Mouse (Mus musculus) liver, embryonic 11.5 days (tissue): Measurements from ENCODE around the gene Thsd4. TPM values are rescaled to one million over a fixed set of nuclear protein-coding genes. Genes with fewer than 3 reads are reported as not detected.
"Not testable (repeated sequence)": the region's sequence is repeated elsewhere in the genome, so short reads cannot be mapped to it uniquely, and the experiment has no call there.

Source experiments
- ATAC-seq: fragments of 200-750 bp; cut with Nextera tagmentation; replicated peaks from 2 replicates; pipeline ENCODE4 v1.8.0; 2017; ENCODE audit warnings: moderate number of reproducible peaks, mild to moderate bottlenecking, moderate TSS enrichment, moderate library complexity; ENCODE audit not compliant: low FRiP score
- DNase-seq: peaks from one replicate; pipeline ENCODE4 v3.0.0-alpha.2; 2017; ENCODE audit warnings: low spot score
- H3K27ac ChIP-seq: fragments of 300-500 bp; sonication (generic); 2 replicates; pipeline ENCODE4 v1.5.1; 2014; ENCODE audit warnings: mild to moderate bottlenecking, low read depth, low read length, control low read depth
- H3K27me3 ChIP-seq: fragments of 300-500 bp; sonication (generic); replicated peaks from 2 replicates; pipeline ENCODE4 v1.6.1; 2014; ENCODE audit warnings: low read length, mixed read lengths; ENCODE audit not compliant: control insufficient read depth, insufficient read depth
- H3K36me3 ChIP-seq: fragments of 300-500 bp; sonication (generic); 2 replicates; pipeline ENCODE4 v1.6.1; 2014; ENCODE audit warnings: mild to moderate bottlenecking, low read length, moderate library complexity, mixed read lengths; ENCODE audit not compliant: control insufficient read depth, insufficient read depth
- H3K4me1 ChIP-seq: fragments of 300-500 bp; sonication (generic); replicated peaks from 2 replicates; pipeline ENCODE4 v1.6.1; 2014; ENCODE audit warnings: low read length, mixed read lengths; ENCODE audit not compliant: control insufficient read depth, insufficient read depth
- H3K4me2 ChIP-seq: fragments of 300-500 bp; sonication (generic); 2 replicates; pipeline ENCODE4 v1.6.1; 2014; ENCODE audit warnings: mild to moderate bottlenecking, control low read depth, moderate library complexity
- H3K4me3 ChIP-seq: fragments of 300-500 bp; sonication (generic); 2 replicates; pipeline ENCODE4 v1.5.1; 2014; ENCODE audit warnings: low read depth, low read length, control low read depth
- H3K9ac ChIP-seq: fragments of 300-500 bp; sonication (generic); 2 replicates; pipeline ENCODE4 v1.6.1; 2014; ENCODE audit warnings: low read depth, low read length, control low read depth
- H3K9me3 ChIP-seq: fragments of 300-500 bp; sonication (generic); 2 replicates; pipeline ENCODE4 v1.6.1; 2016; ENCODE audit warnings: low read length, inconsistent platforms, mixed read lengths; ENCODE audit not compliant: control insufficient read depth
- WGBS: fragments of 180-500 bp; shearing (Covaris S2); extraction: QIAGEN DNeasy Blood & Tissue Kit; methylation state at CpG from one replicate; pipeline ENCODE4 v1.1.7; 2014; 5-methylcytosine and 5-hydroxymethylcytosine counted together
- polyA plus RNA-seq: library from polyadenylated mRNA; unstranded; fragments of >200 nt; fragmentation: Nextera tagmentation; extraction: Ambion mirVana; gene quantifications from 2 replicates; pipeline ENCODE4 v1.2.1, GENCODE M21; 2014

The Thsd4 gene
- polyA plus RNA-seq, 1 experiment from 2014 or later: 6.8 TPM

- H3K4me3 ChIP-seq, H3K9me3 ChIP-seq, DNase-seq, ATAC-seq, H3K4me2 ChIP-seq, H3K36me3 ChIP-seq, H3K27ac ChIP-seq, H3K4me1 ChIP-seq, H3K27me3 ChIP-seq, H3K9ac ChIP-seq: not testable (repeated sequence)
- 96% methylated on average over 1 of the region's 1 CpGs for WGBS
These were observed 563.7 kb downstream of the Thsd4 start for GRCm38 (mm10) chr9:59958115-59958514.

- Histone ChIP-seq H3K27ac (no peak overlapping the region), H3K27me3 (no peaks in the 10 kb centered on the region), H3K4me3 (no peak overlapping the region), H3K9me3 (no peaks in the 10 kb centered on the region), H3K4me1 (0 out of 2 replicates have a peak, but pooled peaks cover 2% of the 10 kb centered on the region), H3K4me2 (no peak overlapping the region), H3K36me3 (no peaks in the 10 kb centered on the region), H3K9ac (no peak overlapping the region)
- DNase-seq (no peak), ATAC-seq (no peak)
- 41% methylated on average over 6 of the region's 6 CpGs for WGBS
These were observed 565.4 kb downstream of the Thsd4 start for GRCm38 (mm10) chr9:59956496-59956895.

GRCm38 (mm10) chr9:59955692-59956091 is 566.2 kb downstream of the Thsd4 start:
- Histone ChIP-seq H3K27ac (no peak overlapping the region), H3K4me2 (no peak overlapping the region)
- ATAC-seq: no peak

GRCm38 (mm10) chr9:59955199-59955598 is 566.6 kb downstream of the Thsd4 start:
- WGBS: 66% methylated on average over 3 of the region's 3 CpGs
- H3K4me1 ChIP-seq: 0 out of 2 replicates have a peak, but pooled peaks cover 2% of the 10 kb centered on the region
- no peak overlapping the region for H3K4me2 ChIP-seq
- no peak overlapping the region for H3K9ac ChIP-seq
- no peak overlapping the region for H3K27ac ChIP-seq
- H3K4me3 ChIP-seq: no peak overlapping the region
- H3K27me3 ChIP-seq: no peaks in the 10 kb centered on the region
- no peak for ATAC-seq
- H3K36me3 ChIP-seq: no peaks in the 10 kb centered on the region
- DNase-seq: no peak
- H3K9me3 ChIP-seq: no peaks in the 10 kb centered on the region

More at GRCm38 (mm10) chr9:59955692-59956091, 566.2 kb downstream of the Thsd4 start:
- H3K4me1 ChIP-seq: 0 out of 2 replicates have a peak, but pooled peaks cover 2% of the 10 kb centered on the region
- no peak overlapping the region for H3K9ac ChIP-seq
- H3K36me3 ChIP-seq: no peaks in the 10 kb centered on the region
- no peak for DNase-seq
- H3K4me3 ChIP-seq: no peak overlapping the region
- no peaks in the 10 kb centered on the region for H3K27me3 ChIP-seq
- H3K9me3 ChIP-seq: no peaks in the 10 kb centered on the region
- WGBS: 80% methylated on average over 6 of the region's 6 CpGs

GRCm38 (mm10) chr9:59953556-59953955 is 568.3 kb downstream of the Thsd4 start:
- WGBS: 78% methylated on average over 7 of the region's 7 CpGs
- Histone ChIP-seq H3K36me3 (no peaks in the 10 kb centered on the region), H3K4me1 (0 out of 2 replicates have a peak, but pooled peaks cover 2% of the 10 kb centered on the region), H3K9ac (no peak overlapping the region), H3K4me3 (no peak overlapping the region), H3K27me3 (no peaks in the 10 kb centered on the region), H3K9me3 (no peaks in the 10 kb centered on the region), H3K27ac (no peak overlapping the region), H3K4me2 (no peak overlapping the region)
- ATAC-seq: no peak
- DNase-seq: no peak

GRCm38 (mm10) chr9:59952515-59953070 is 569.3 kb downstream of the Thsd4 start:
- ATAC-seq (0 out of 2 replicates have a peak, but pooled peaks have one; percentile 20), DNase-seq (no peak)
- WGBS: 40% methylated on average over 7 of the region's 8 CpGs
- H3K27me3 ChIP-seq: no peaks in the 10 kb centered on the region
- H3K9me3 ChIP-seq: no peaks in the 10 kb centered on the region
- no peak overlapping the region for H3K27ac ChIP-seq
- no peak overlapping the region for H3K4me3 ChIP-seq
- no peak overlapping the region for H3K9ac ChIP-seq
- H3K36me3 ChIP-seq: no peaks in the 10 kb centered on the region
- H3K4me2 ChIP-seq: no peak overlapping the region
- 0 out of 2 replicates have a peak, but pooled peaks cover 2% of the 10 kb centered on the region for H3K4me1 ChIP-seq

- DNase-seq (no peak), ATAC-seq (no peak)
- WGBS: 79% methylated on average over 4 of the region's 4 CpGs
These were observed 569.9 kb downstream of the Thsd4 start for GRCm38 (mm10) chr9:59951943-59952342.

GRCm38 (mm10) chr9:59951001-59951750 is 570.7 kb downstream of the Thsd4 start:
- DNase-seq (no peak), ATAC-seq (no peak)
- H3K9me3 ChIP-seq: no peaks in the 10 kb centered on the region
- no peak overlapping the region for H3K4me2 ChIP-seq
- no peak overlapping the region for H3K27ac ChIP-seq
- H3K27me3 ChIP-seq: no peaks in the 10 kb centered on the region
- 0 out of 2 replicates have a peak, but pooled peaks cover 2% of the 10 kb centered on the region for H3K4me1 ChIP-seq
- no peak overlapping the region for H3K9ac ChIP-seq
- H3K36me3 ChIP-seq: no peaks in the 10 kb centered on the region
- no peak overlapping the region for H3K4me3 ChIP-seq
- WGBS: 86% methylated on average over 9 of the region's 9 CpGs

More at GRCm38 (mm10) chr9:59951943-59952342, 569.9 kb downstream of the Thsd4 start:
- Histone ChIP-seq H3K4me1 (0 out of 2 replicates have a peak, but pooled peaks cover 2% of the 10 kb centered on the region), H3K4me2 (no peak overlapping the region), H3K27ac (no peak overlapping the region), H3K4me3 (no peak overlapping the region), H3K9me3 (no peaks in the 10 kb centered on the region), H3K9ac (no peak overlapping the region), H3K36me3 (no peaks in the 10 kb centered on the region), H3K27me3 (no peaks in the 10 kb centered on the region)
